Mouse (Mus musculus): ENCODE measurements around the gene Pear1. TPM values are rescaled to one million over a fixed set of nuclear protein-coding genes. Genes with fewer than 3 reads are reported as not detected.

Pear1 gene
- polyA plus RNA-seq, 1 experiment, result 9.6 TPM

- H3K4me3 ChIP-seq (ENCODE audit: insufficient read depth, low read length), result no peak overlapping the region
- H3K27ac ChIP-seq (ENCODE audit: insufficient read depth, low read length), result no peak overlapping the region
- H3K4me1 ChIP-seq (ENCODE audit: control insufficient read depth, insufficient read depth, low read length), result no peaks in the 10 kb centered on the region
- TF ChIP-seq CTCF (IDR thresholded peaks at IDR 0.05; ENCODE audit: extremely low read depth, insufficient read depth, low read length) (no peak), POLR2A (IDR thresholded peaks at IDR 0.05; ENCODE audit: extremely low read depth, insufficient read depth, low read length) (no peak)
These were observed 34.3 kb downstream of the Pear1 start for GRCm38 (mm10) chr3:87789768-87790167.

GRCm38 (mm10) chr3:87789248-87789647, 34.9 kb downstream of the Pear1 start:
- TF ChIP-seq POLR2A (IDR thresholded peaks at IDR 0.05; ENCODE audit: extremely low read depth, insufficient read depth, low read length) (no peak), CTCF (IDR thresholded peaks at IDR 0.05; ENCODE audit: extremely low read depth, insufficient read depth, low read length) (no peak)
- H3K4me3 ChIP-seq (ENCODE audit: insufficient read depth, low read length), result no peak overlapping the region
- no peak overlapping the region for H3K27ac ChIP-seq (ENCODE audit: insufficient read depth, low read length)
- H3K4me1 ChIP-seq (ENCODE audit: control insufficient read depth, insufficient read depth, low read length), result no peaks in the 10 kb centered on the region

- TF ChIP-seq CTCF (IDR thresholded peaks at IDR 0.05; ENCODE audit: extremely low read depth, insufficient read depth, low read length), result no peak
- H3K27ac ChIP-seq (ENCODE audit: insufficient read depth, low read length), result no peak overlapping the region
These were observed 38.4 kb downstream of the Pear1 start for GRCm38 (mm10) chr3:87785626-87786214.

GRCm38 (mm10) chr3:87785156-87785555, 39.0 kb downstream of the Pear1 start:
- TF ChIP-seq POLR2A (IDR thresholded peaks at IDR 0.05; ENCODE audit: extremely low read depth, insufficient read depth, low read length), result no peak
- no peak for TF ChIP-seq CTCF (IDR thresholded peaks at IDR 0.05; ENCODE audit: extremely low read depth, insufficient read depth, low read length)

More at GRCm38 (mm10) chr3:87785626-87786214, 38.4 kb downstream of the Pear1 start:
- no peak overlapping the region for H3K4me3 ChIP-seq (ENCODE audit: insufficient read depth, low read length)
- H3K4me1 ChIP-seq (ENCODE audit: control insufficient read depth, insufficient read depth, low read length), result no peaks in the 10 kb centered on the region

GRCm38 (mm10) chr3:87783282-87784023, 40.7 kb downstream of the Pear1 start:
- H3K27ac ChIP-seq (ENCODE audit: insufficient read depth, low read length), result no peak overlapping the region
- no peak for TF ChIP-seq POLR2A (IDR thresholded peaks at IDR 0.05; ENCODE audit: extremely low read depth, insufficient read depth, low read length)
- TF ChIP-seq CTCF (IDR thresholded peaks at IDR 0.05; ENCODE audit: extremely low read depth, insufficient read depth, low read length), result no peak
- H3K4me1 ChIP-seq (ENCODE audit: control insufficient read depth, insufficient read depth, low read length), result no peaks in the 10 kb centered on the region
- H3K4me3 ChIP-seq (ENCODE audit: insufficient read depth, low read length), result no peak overlapping the region

More at GRCm38 (mm10) chr3:87785156-87785555, 39.0 kb downstream of the Pear1 start:
- Histone ChIP-seq H3K4me3 (ENCODE audit: insufficient read depth, low read length) (no peak overlapping the region), H3K27ac (ENCODE audit: insufficient read depth, low read length) (no peak overlapping the region), H3K4me1 (ENCODE audit: control insufficient read depth, insufficient read depth, low read length) (no peaks in the 10 kb centered on the region)

- TF ChIP-seq CTCF (IDR thresholded peaks at IDR 0.05; ENCODE audit: extremely low read depth, insufficient read depth, low read length), result no peak
- no peak for TF ChIP-seq POLR2A (IDR thresholded peaks at IDR 0.05; ENCODE audit: extremely low read depth, insufficient read depth, low read length)
- Histone ChIP-seq H3K4me3 (ENCODE audit: insufficient read depth, low read length) (no peak overlapping the region), H3K27ac (ENCODE audit: insufficient read depth, low read length) (no peak overlapping the region), H3K4me1 (ENCODE audit: control insufficient read depth, insufficient read depth, low read length) (no peaks in the 10 kb centered on the region)
These were observed 45.0 kb downstream of the Pear1 start for GRCm38 (mm10) chr3:87779086-87779485.

GRCm38 (mm10) chr3:87778283-87778682, 45.8 kb downstream of the Pear1 start:
- H3K27ac ChIP-seq (ENCODE audit: insufficient read depth, low read length), result no peak overlapping the region
- no peaks in the 10 kb centered on the region for H3K4me1 ChIP-seq (ENCODE audit: control insufficient read depth, insufficient read depth, low read length)
- no peak overlapping the region for H3K4me3 ChIP-seq (ENCODE audit: insufficient read depth, low read length)
- no peak for TF ChIP-seq POLR2A (IDR thresholded peaks at IDR 0.05; ENCODE audit: extremely low read depth, insufficient read depth, low read length)
- TF ChIP-seq CTCF (IDR thresholded peaks at IDR 0.05; ENCODE audit: extremely low read depth, insufficient read depth, low read length), result no peak

GRCm38 (mm10) chr3:87771088-87771487, 53.0 kb downstream of the Pear1 start:
- no peak for TF ChIP-seq POLR2A (IDR thresholded peaks at IDR 0.05; ENCODE audit: extremely low read depth, insufficient read depth, low read length)
- TF ChIP-seq CTCF (IDR thresholded peaks at IDR 0.05; ENCODE audit: extremely low read depth, insufficient read depth, low read length), result no peak
- Histone ChIP-seq H3K4me3 (ENCODE audit: insufficient read depth, low read length) (no peak overlapping the region), H3K4me1 (ENCODE audit: control insufficient read depth, insufficient read depth, low read length) (no peaks in the 10 kb centered on the region), H3K27ac (ENCODE audit: insufficient read depth, low read length) (no peak overlapping the region)

- TF ChIP-seq POLR2A (IDR thresholded peaks at IDR 0.05; ENCODE audit: extremely low read depth, insufficient read depth, low read length) (no peak), CTCF (IDR thresholded peaks at IDR 0.05; ENCODE audit: extremely low read depth, insufficient read depth, low read length) (peak; percentile 81)
- no peak overlapping the region for H3K4me3 ChIP-seq (ENCODE audit: insufficient read depth, low read length)
- H3K4me1 ChIP-seq (ENCODE audit: control insufficient read depth, insufficient read depth, low read length), result no peaks in the 10 kb centered on the region
- no peak overlapping the region for H3K27ac ChIP-seq (ENCODE audit: insufficient read depth, low read length)
These were observed 53.8 kb downstream of the Pear1 start for GRCm38 (mm10) chr3:87770280-87770679.

GRCm38 (mm10) chr3:87769506-87769905, 54.6 kb downstream of the Pear1 start:
- H3K27ac ChIP-seq (ENCODE audit: insufficient read depth, low read length), result no peak overlapping the region
- no peak for TF ChIP-seq CTCF (IDR thresholded peaks at IDR 0.05; ENCODE audit: extremely low read depth, insufficient read depth, low read length)
- TF ChIP-seq POLR2A (IDR thresholded peaks at IDR 0.05; ENCODE audit: extremely low read depth, insufficient read depth, low read length), result no peak
- H3K4me1 ChIP-seq (ENCODE audit: control insufficient read depth, insufficient read depth, low read length), result no peaks in the 10 kb centered on the region
- H3K4me3 ChIP-seq (ENCODE audit: insufficient read depth, low read length), result no peak overlapping the region
